Mouse (Mus musculus): ENCODE measurements at regions not wholly inside any gene's neighbourhood (a gene's known extent, or its start where the extent isn't known, plus 50 kb on each side); places are given as distances from the start of the nearest gene placed in this dataset.

DNA sequence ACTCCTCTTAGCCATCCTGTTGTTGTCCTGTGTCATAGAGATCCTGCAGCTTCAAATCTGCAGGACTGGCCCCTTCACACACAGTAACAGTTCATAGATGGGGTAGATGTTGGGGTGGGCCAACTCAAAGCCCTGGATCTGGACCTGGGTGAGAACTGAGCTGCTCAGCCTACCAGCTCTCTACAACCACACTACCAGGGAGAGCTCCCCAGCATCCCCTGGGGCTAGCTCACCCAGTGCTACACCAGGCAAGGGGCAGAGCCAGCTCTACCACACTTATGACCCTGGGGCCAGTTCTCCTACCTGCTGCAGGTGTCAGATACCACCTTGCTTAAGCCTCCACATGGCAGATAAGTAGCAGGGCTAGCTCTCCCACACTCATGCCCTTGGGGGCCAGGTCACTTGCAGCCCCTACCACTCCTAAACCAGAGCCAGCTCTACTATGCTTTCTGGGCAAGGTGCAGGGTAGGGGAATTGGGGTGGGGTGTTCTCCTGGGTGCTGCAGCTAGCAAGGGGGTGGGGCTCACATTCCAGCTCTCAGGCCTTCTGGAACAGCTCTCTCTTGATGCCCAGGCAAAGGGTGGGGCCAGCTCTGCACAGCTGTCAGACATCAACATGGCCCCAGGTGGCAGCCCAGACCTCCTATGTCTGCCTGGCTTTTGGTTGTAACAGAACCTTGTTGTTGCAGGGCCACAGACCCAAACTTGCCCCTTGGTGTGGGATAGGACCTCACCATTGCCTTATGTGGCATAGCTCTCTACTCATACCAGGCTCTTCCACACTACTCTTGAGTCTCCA is 62.4 kb upstream of the Tab2 start:
- TF ChIP-seq POLR2A (IDR thresholded peaks at IDR 0.05; ENCODE audit: control insufficient read depth in 1 of 2, insufficient read depth in 1 of 2, low read depth in 1 of 2, low read length in 2 of 2, poor library complexity in 1 of 2): no peak
- no peak for TF ChIP-seq GABPA (IDR thresholded peaks at IDR 0.05; ENCODE audit: low read depth, low read length)
- no peak for TF ChIP-seq MAZ (IDR thresholded peaks at IDR 0.05; ENCODE audit: low read depth, low read length)

All from MEL (cell line).